Mouse (Mus musculus): ENCODE measurements around the gene Tjp2.
"Not testable (repeated sequence)": the region's sequence is repeated elsewhere in the genome, so short reads cannot be mapped to it uniquely, and the experiment has no call there.

Gene Tjp2

GRCm38 (mm10) chr19:24224500-24225304 lies at the start of gene Tjp2:
TSS of gene Tjp2 (minus strand) at chr19:24225030.
- DNase-seq = peak; percentile 10

- DNase-seq = no peak
Observed at GRCm38 (mm10) chr19:24274281-24274680, 49.5 kb upstream of the Tjp2 start.

- peak; percentile 68 for DNase-seq
Observed at GRCm38 (mm10) chr19:24271746-24272426, 47.1 kb upstream of the Tjp2 start.

- DNase-seq = no peak
Observed at GRCm38 (mm10) chr19:24271326-24271725, 46.5 kb upstream of the Tjp2 start.

GRCm38 (mm10) chr19:24268531-24268930 lies 43.7 kb upstream of the Tjp2 start:
- no peak for DNase-seq

- no peak for DNase-seq
Observed at GRCm38 (mm10) chr19:24266046-24266830, 41.4 kb upstream of the Tjp2 start.

GRCm38 (mm10) chr19:24264991-24265390 lies 40.2 kb upstream of the Tjp2 start:
- peak; percentile 65 for DNase-seq

GRCm38 (mm10) chr19:24262736-24263135 lies 37.9 kb upstream of the Tjp2 start:
- DNase-seq = no peak

GRCm38 (mm10) chr19:24259390-24260351 lies 34.8 kb upstream of the Tjp2 start:
- no peak for DNase-seq

- DNase-seq = no peak
Observed at GRCm38 (mm10) chr19:24258368-24258767, 33.5 kb upstream of the Tjp2 start.

GRCm38 (mm10) chr19:24257962-24258361 lies 33.1 kb upstream of the Tjp2 start:
- no peak for DNase-seq

GRCm38 (mm10) chr19:24253657-24254260 lies 28.9 kb upstream of the Tjp2 start:
- no peak for DNase-seq

- DNase-seq = no peak
Observed at GRCm38 (mm10) chr19:24251869-24252268, 27.0 kb upstream of the Tjp2 start.

- DNase-seq = no peak
Observed at GRCm38 (mm10) chr19:24243340-24243739, 18.5 kb upstream of the Tjp2 start.

- no peak for DNase-seq
Observed at GRCm38 (mm10) chr19:24241799-24242546, 17.1 kb upstream of the Tjp2 start.

GRCm38 (mm10) chr19:24241271-24241670 lies 16.4 kb upstream of the Tjp2 start:
- no peak for DNase-seq

GRCm38 (mm10) chr19:24238011-24238410 lies 13.2 kb upstream of the Tjp2 start:
- no peak for DNase-seq

- not testable (repeated sequence) for DNase-seq
Observed at GRCm38 (mm10) chr19:24232356-24232755, 7.5 kb upstream of the Tjp2 start.

- no peak for DNase-seq
Observed at GRCm38 (mm10) chr19:24225305-24225696, 471 bp upstream of the Tjp2 start.

- no peak for DNase-seq
Observed at GRCm38 (mm10) chr19:24223851-24224251, 979 bp downstream of the Tjp2 start.

GRCm38 (mm10) chr19:24221455-24221854 lies 3.4 kb downstream of the Tjp2 start:
- DNase-seq = no peak
